Mouse (Mus musculus) NIH3T3 (cell line): ENCODE measurements around the gene Raph1.
"Not testable (repeated sequence)": the region's sequence is repeated elsewhere in the genome, so short reads cannot be mapped to it uniquely, and the experiment has no call there.

Experiments
- DNase-seq: peaks from one replicate; pipeline ENCODE4 v3.0.0-alpha.2; 2012; ENCODE audit warnings: low read depth

Raph1 gene

DNA sequence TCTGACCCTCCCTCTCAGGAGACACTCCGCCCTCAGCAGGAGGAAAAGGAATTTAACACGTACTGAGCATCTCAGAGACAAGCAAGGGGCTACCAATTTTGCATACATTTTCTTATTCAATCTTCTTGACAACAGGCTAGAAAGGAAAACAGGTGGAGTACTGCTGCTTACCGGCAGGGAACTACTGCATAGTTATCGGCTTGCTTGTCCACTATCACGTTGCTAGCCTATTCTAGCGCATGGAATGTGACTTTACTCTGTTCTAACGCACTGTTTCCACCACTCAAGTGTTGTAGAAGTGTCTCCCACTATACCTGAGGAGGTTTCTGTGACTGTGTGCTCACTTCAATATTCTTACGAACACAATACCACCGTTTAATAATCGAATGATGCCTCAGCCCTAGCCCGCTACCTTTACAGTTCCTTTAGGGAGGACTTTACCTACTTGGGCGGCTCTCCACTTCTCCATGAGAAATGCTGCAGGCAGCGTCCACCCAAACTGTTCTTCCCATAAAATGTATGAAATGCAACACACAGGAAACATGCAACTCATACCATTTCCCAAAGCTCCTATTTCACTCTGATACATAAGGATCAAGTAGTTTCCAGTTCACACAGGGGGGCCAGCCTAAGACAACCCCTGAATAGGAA is 1.5 kb downstream of the Raph1 start:
- peak; percentile 58 for DNase-seq

DNA sequence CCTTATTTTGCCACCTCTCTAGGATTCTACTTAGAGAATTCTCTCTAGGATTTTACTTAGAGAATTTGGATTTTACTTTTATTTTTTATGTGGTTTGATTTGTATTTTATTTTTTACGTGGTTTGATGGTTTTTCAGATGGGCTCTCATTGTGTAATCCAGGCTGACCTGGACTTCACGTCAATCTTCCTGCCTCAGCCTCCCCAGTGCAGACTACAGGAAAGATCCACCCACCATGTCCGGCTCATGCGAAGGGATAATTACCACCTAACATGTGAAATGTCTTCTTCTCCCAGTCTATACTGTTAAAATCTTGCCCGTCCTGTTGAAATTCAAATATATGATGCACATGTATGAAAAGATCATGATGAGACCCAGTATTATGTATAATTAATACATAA is 2.2 kb downstream of the Raph1 start:
- DNase-seq = no peak

DNA sequence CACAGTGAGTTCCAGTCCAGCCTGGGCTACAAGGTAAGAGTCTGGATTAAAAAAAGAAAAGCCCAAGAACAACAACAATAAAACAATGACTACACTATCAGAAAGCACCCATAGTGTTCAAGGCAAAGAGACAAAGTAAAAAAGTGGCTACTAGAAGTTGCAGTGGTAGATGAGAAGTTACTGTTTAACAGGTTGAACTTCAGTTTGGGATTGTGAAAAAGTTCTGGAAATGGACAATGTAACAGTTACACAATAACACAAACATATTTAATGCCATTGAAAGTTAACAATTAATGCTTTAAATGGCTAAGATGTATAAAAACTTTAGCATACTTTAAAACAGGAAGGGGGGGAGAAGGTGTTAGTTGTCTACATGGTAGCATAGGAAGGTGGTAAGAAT is 3.9 kb downstream of the Raph1 start:
- no peak for DNase-seq

- DNase-seq = no peak
Observed at GRCm38 (mm10) chr1:60543681-60544080, 23.2 kb downstream of the Raph1 start.

- DNase-seq = no peak
Observed at GRCm38 (mm10) chr1:60539272-60539671, 27.6 kb downstream of the Raph1 start.

GRCm38 (mm10) chr1:60534932-60535331 is 32.0 kb downstream of the Raph1 start:
- DNase-seq = peak; percentile 62

GRCm38 (mm10) chr1:60530636-60531035 is 36.3 kb downstream of the Raph1 start:
- DNase-seq = no peak

DNA sequence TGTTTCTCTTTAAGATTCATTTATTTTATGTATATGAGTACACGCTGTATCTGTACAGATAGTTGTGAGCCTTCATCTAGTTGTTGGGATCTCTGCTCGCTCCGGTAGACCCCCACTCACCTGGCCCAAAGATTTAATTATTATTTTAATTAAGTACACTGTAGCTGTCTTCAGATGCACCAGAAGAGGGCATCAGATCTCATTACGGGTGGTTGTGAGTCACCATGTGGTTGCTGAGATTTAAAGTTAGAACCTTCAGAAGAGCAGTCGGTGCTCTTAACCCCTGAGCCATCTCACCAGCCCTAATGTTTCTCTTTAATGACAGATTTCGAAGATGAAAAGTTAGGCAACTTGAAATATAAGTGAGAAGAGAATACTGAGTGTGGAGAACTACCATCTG is 36.8 kb downstream of the Raph1 start:
- DNase-seq = no peak

- DNase-seq = no peak
Observed at GRCm38 (mm10) chr1:60510584-60510983, 56.3 kb downstream of the Raph1 start.

DNA sequence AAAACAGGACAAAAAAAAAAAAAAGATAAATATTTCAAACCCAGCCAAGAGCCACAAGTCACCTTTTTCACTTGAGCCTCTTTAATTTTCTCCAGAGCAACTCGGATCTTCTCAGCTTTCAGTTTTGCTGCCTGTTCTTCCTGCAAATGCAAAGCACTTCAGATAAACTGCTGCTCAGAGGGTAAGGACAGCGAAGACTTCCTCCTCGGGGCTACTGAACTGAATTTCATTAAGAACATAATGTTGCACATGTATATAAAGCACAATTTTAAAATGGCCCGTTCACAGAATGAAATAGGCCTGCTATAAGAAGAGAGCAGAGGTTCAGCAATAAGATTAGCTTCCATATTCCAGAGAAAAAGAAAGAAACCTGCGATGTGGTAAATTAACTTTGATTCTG is 63.4 kb downstream of the Raph1 start:
- no peak for DNase-seq

GRCm38 (mm10) chr1:60493421-60493820 is 73.5 kb downstream of the Raph1 start:
- DNase-seq = no peak

GRCm38 (mm10) chr1:60492404-60492803 is 74.5 kb downstream of the Raph1 start:
- no peak for DNase-seq

DNA sequence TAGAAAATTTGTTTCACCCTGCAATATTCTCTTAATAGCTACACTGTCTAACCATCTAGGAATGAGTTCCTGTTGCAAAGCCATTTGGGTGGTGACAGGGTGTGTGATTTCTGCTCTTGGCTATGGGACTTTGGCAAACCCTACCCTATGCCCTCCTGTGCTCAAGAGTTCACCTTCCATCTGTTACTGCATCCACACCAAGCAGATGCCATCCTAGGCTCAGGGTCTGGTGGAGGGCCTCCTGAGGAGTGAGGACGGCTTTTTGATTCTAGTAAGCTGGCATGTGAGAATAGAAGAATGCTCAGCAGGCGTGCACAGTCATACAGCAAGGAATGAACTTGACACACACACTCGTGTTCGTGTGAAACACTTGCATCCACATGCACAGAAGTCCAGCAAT is 76.4 kb downstream of the Raph1 start:
- no peak for DNase-seq

- no peak for DNase-seq
Observed at GRCm38 (mm10) chr1:60489660-60490059, 77.2 kb downstream of the Raph1 start.

DNA sequence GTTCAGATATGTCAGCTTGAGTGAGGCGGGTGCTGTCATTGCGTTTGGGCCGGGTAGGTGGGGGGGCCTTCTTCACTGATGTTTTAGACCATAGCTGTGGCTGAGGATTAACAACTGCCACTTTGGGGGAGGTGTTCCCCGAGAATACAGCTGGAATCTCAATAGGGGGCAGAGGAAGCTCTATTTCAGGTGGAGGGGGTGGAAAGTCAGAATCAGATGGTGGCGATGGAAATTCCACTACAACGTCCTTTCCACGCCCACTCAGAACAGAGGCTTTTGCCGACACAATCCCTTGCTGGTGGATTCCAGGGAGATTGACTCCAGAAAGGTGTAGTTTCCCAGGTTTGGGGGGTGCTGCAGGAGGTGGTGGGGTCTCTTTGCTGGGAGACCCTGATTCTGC is 78.3 kb downstream of the Raph1 start:
- DNase-seq = no peak

GRCm38 (mm10) chr1:60485649-60486048 is 81.3 kb downstream of the Raph1 start:
- peak; percentile 13 for DNase-seq

DNA sequence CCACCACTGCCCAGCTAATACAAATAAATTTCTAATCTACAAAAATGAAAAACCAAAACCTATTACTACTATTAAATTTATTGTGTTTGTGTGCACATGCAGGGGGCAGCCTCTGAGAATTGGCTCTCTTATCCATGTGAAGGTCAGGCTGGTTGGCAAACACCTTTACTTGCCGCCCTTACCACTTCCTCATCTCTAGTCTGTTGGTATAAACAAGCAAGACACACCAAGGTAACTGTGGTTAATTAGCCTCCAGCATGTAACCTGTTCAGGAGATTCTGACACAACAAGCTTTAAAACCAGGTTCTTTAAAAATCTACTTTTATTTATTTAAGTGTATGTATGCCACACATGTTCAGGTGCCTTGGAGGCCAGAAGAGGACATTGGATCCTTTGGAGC is 84.0 kb downstream of the Raph1 start:
- no peak for DNase-seq

- no peak for DNase-seq
Observed at GRCm38 (mm10) chr1:60481561-60481960, 85.3 kb downstream of the Raph1 start.

DNA sequence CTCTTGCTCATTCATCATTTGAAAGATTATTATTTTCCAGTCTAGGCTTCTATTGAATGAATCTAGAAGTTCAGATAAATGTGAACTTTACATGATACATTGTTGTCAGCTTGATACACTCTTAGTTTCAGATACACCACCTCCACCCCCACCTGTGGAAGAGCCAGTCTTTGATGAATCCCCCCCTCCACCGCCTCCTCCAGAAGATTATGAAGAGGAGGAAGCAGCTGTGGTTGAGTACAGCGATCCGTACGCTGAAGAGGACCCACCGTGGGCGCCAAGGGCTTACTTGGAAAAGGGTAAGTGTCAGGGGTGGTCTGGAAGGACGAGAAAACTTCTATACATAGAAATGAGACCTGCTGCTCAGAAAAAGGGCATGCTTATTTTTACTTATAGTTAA is 96.4 kb downstream of the Raph1 start:
- DNase-seq = no peak

- peak; percentile 40 for DNase-seq
Observed at GRCm38 (mm10) chr1:60469491-60469890, 97.4 kb downstream of the Raph1 start.

- DNase-seq = no peak
Observed at GRCm38 (mm10) chr1:60460623-60461022, 106.3 kb downstream of the Raph1 start.

DNA sequence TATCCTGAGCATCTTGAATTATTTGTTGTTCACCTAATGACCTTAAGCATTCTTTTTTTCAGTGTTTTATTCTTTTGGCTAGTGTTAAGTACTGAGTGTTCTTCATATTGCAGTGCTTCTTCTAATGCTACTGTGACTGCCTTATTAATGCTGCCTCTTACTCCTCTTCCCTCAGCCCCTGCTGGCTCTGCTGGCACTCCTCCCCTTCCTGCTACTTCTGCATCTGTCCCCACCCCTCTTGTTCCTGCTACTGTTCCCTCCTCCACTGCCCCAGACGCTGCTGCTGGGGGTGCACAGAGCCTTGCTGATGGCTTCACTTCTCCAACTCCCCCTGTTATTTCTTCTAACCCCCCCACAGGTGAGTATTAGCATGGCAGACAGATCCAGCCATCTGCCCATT is 117.0 kb downstream of the Raph1 start:
- DNase-seq = no peak

DNA sequence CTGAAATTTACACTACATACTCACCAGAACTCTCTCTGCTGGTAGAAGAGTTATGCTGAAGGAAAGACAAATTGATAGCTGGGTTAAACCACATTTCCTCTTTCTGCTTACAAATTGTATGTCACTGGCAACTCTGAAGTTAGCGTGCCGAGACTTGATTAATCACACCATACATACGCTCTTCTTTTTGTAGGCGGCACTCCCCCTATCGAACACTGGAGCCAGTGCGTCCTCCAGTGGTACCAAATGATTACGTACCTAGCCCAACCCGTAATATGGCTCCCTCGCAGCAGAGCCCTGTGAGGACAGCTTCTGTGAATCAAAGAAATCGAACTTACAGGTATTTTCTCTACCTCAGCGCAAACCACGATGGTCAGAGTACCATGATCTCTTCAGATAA is 119.8 kb downstream of the Raph1 start:
- no peak for DNase-seq

DNA sequence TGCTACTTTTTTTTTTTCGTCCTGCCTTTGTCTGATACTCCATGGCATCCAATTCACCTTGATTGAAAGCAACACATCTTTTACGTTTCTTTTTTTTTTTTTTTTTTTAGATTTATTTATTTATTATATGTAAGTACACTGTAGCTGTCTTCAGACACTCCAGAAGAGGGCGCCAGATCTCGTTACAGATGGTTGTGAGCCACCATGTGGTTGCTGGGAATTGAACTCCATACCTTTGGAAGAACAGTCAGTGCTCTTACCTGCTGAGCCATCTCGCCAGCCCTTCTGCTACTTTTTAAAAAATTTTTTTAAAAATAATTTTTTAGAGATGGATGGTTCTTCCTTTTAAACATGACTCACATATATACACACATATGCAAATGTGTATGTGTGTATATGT is 125.5 kb downstream of the Raph1 start:
- not testable (repeated sequence) for DNase-seq

GRCm38 (mm10) chr1:60432497-60432896 is 134.4 kb downstream of the Raph1 start:
- DNase-seq = no peak
